In the genomic region with DNA sequence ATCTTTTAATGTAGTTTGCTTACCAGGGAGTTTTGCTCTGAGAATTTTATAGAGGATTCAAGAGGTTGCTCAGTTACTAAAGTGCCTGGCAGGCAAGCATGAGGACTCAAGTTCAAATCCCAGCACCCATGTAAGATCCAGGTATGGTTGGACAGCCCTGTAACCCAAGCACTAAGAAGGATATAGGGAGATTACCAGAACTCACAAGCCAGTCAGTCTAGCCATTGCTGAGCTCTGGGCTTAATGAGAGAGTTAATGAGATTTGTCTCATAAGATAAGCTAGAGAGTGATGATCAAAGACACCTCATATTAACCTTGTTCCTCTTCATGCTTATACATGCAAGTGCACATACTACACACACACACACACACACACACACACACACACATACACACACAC, we compare ENCODE assay signal across 28 mouse cellular contexts. TPM values are rescaled to one million over a fixed set of nuclear protein-coding genes. Genes with fewer than 3 reads are reported as not detected.
"Had no signal": no experiment of that assay in that cellular context is flagged by ENCODE, and none has a peak within 500 bp of the region (broad histone marks: within the 10 kb centered on the region; RNA-seq: fewer than 3 reads in every experiment).

No protein-coding gene starts in this region.

- ATAC-seq: forebrain, embryonic 13.5 days; forebrain, embryonic 14.5 days; forebrain, embryonic 15.5 days; forebrain, embryonic 16.5 days; forebrain, postnatal 0 days had no signal

- H3K4me2 ChIP-seq: embryonic facial prominence, embryonic 12.5 days; embryonic facial prominence, embryonic 13.5 days; embryonic facial prominence, embryonic 15.5 days; forebrain, embryonic 12.5 days; forebrain, embryonic 13.5 days; forebrain, embryonic 15.5 days had no signal

- H3K9me3 ChIP-seq: embryonic facial prominence, embryonic 10.5 days; embryonic facial prominence, embryonic 12.5 days; embryonic facial prominence, embryonic 13.5 days; embryonic facial prominence, embryonic 15.5 days; forebrain, embryonic 10.5 days; forebrain, embryonic 12.5 days; forebrain, embryonic 13.5 days; forebrain, embryonic 15.5 days had no signal

- H3K4me1 ChIP-seq: embryonic facial prominence, embryonic 13.5 days; embryonic facial prominence, embryonic 15.5 days; forebrain, embryonic 10.5 days; forebrain, embryonic 12.5 days; forebrain, embryonic 13.5 days; forebrain, embryonic 15.5 days had no signal

- H3K27me3 ChIP-seq: embryonic facial prominence, embryonic 12.5 days; embryonic facial prominence, embryonic 13.5 days; embryonic facial prominence, embryonic 15.5 days; forebrain, embryonic 12.5 days; forebrain, embryonic 13.5 days; forebrain, embryonic 15.5 days had no signal

- H3K9ac ChIP-seq: embryonic facial prominence, embryonic 12.5 days; embryonic facial prominence, embryonic 13.5 days; embryonic facial prominence, embryonic 15.5 days; forebrain, embryonic 12.5 days; forebrain, embryonic 13.5 days; forebrain, embryonic 15.5 days; forebrain, postnatal 0 days had no signal

- H3K4me3 ChIP-seq: embryonic facial prominence, embryonic 10.5 days; embryonic facial prominence, embryonic 12.5 days; embryonic facial prominence, embryonic 13.5 days; embryonic facial prominence, embryonic 15.5 days; erythroblast, embryonic 14.5 days; forebrain, embryonic 10.5 days; forebrain, embryonic 12.5 days; forebrain, embryonic 13.5 days; forebrain, embryonic 15.5 days; gastrocnemius, adult 2 months had no signal

- DNase-seq: cerebellum, adult 18-20 months; cerebellum, adult 2 months; cerebellum, adult 8-10 months; cerebellum, adult 9-10 months; cerebellum, adult 9-11 months; cerebellum, postnatal 10 days; cerebellum, postnatal 14 days; cerebellum, postnatal 25 days; cerebellum, postnatal 36 days; embryo, embryonic 11 days; forebrain, postnatal 0 days; gastrocnemius, adult 2 months; gastrocnemius, postnatal 10 days; gastrocnemius, postnatal 14 days; gastrocnemius, postnatal 25 days; gastrocnemius, postnatal 36 days; heart, adult 18-20 months had no signal

- H3K36me3 ChIP-seq: embryonic facial prominence, embryonic 10.5 days; embryonic facial prominence, embryonic 12.5 days; embryonic facial prominence, embryonic 13.5 days; embryonic facial prominence, embryonic 15.5 days; forebrain, embryonic 10.5 days; forebrain, embryonic 12.5 days; forebrain, embryonic 15.5 days had no signal

- H3K27ac ChIP-seq: embryonic facial prominence, embryonic 10.5 days; embryonic facial prominence, embryonic 12.5 days; embryonic facial prominence, embryonic 13.5 days; embryonic facial prominence, embryonic 15.5 days; forebrain, embryonic 10.5 days; forebrain, embryonic 12.5 days; forebrain, embryonic 13.5 days; forebrain, embryonic 15.5 days; gastrocnemius, adult 2 months had no signal

RNA-seq across cellular contexts. Expression of a gene that starts 48.3 kb away (rescaled TPM):
- polyA plus RNA-seq: erythroblast, embryonic 14.5 days had no signal
